Mouse (Mus musculus) left cerebral cortex, postnatal 10 days (tissue): ENCODE data around the gene Soga1. TPM values are rescaled to one million over a fixed set of nuclear protein-coding genes. Genes with fewer than 3 reads are reported as not detected.

Experiments used
- DNase-seq, 2 experiments: peaks; one replicate each; pipeline ENCODE4 v3.0.0; 2021 to 2022; ENCODE audit warnings: low spot score in 2 of 2, mixed read lengths in 1 of 2; ENCODE audit errors: extremely low spot score in 1 of 2
- intact Hi-C: fragments of 180-260 bp; cut with DNase I; formaldehyde crosslinking; loops from one replicate; pipeline ENCODE4 v1.15.1; 2025
- total RNA-seq, 2 experiments: library from RNA; stranded (reverse); gene quantifications; 2 replicates each; pipeline ENCODE4 v1.2.3; 2021

Soga1 gene
- total RNA-seq, 2 experiments from 2014 or later, result 61.2 to 61.4 TPM

- DNase-seq, result peak; percentile 71 to 77
- intact Hi-C loops, result no loop called here
Observed at GRCm38 (mm10) chr2:157049831-157050243, 29.2 kb downstream of the Soga1 start.

- intact Hi-C loops, result no loop called here
Observed at GRCm38 (mm10) chr2:157048395-157049181, 30.5 kb downstream of the Soga1 start.

GRCm38 (mm10) chr2:157046956-157047355, 32.1 kb downstream of the Soga1 start:
- intact Hi-C loops, result no loop called here

More at GRCm38 (mm10) chr2:157048395-157049181, 30.5 kb downstream of the Soga1 start:
- peak in 1 of 2 experiments; percentile 71 for DNase-seq

GRCm38 (mm10) chr2:157045932-157046331, 33.1 kb downstream of the Soga1 start:
- DNase-seq, result no peak
- intact Hi-C loops, result no loop called here

More at GRCm38 (mm10) chr2:157046956-157047355, 32.1 kb downstream of the Soga1 start:
- no peak for DNase-seq

- intact Hi-C loops, result loop anchor here (5.0 kb wide), 1 partner anchor 33 kb away; the partner anchor contains the start of gene Soga1
- DNase-seq, result no peak
Observed at GRCm38 (mm10) chr2:157043987-157044386, 35.1 kb downstream of the Soga1 start.

GRCm38 (mm10) chr2:157043556-157043955, 35.5 kb downstream of the Soga1 start:
- intact Hi-C loops, result loop anchor here (5.0 kb wide), 1 partner anchor 34 kb away; the partner anchor contains the start of gene Soga1
- no peak for DNase-seq

- DNase-seq, result no peak
- intact Hi-C loops, result loop anchor here (5.0 kb wide), 1 partner anchor 36 kb away; the partner anchor contains the start of gene Soga1
Observed at GRCm38 (mm10) chr2:157041421-157041820, 37.6 kb downstream of the Soga1 start.

GRCm38 (mm10) chr2:157040649-157041046, 38.4 kb downstream of the Soga1 start:
- intact Hi-C loops, result loop anchor here (5.0 kb wide), 1 partner anchor 37 kb away; the partner anchor contains the start of gene Soga1
- DNase-seq, result no peak

GRCm38 (mm10) chr2:157039900-157040648, 39.0 kb downstream of the Soga1 start:
- DNase-seq, result peak in 1 of 2 experiments; percentile 51
- intact Hi-C loops, result loop anchor here (5.0 kb wide), 1 partner anchor 37 kb away; the partner anchor contains the start of gene Soga1

- intact Hi-C loops, result no loop called here
Observed at GRCm38 (mm10) chr2:157037303-157037702, 41.8 kb downstream of the Soga1 start.

GRCm38 (mm10) chr2:157036400-157036799, 42.7 kb downstream of the Soga1 start:
- no peak for DNase-seq
- intact Hi-C loops, result no loop called here

More at GRCm38 (mm10) chr2:157037303-157037702, 41.8 kb downstream of the Soga1 start:
- no peak for DNase-seq

GRCm38 (mm10) chr2:157035371-157035770, 43.7 kb downstream of the Soga1 start:
- intact Hi-C loops, result no loop called here
- DNase-seq, result no peak

GRCm38 (mm10) chr2:157030804-157031203, 48.2 kb downstream of the Soga1 start:
- intact Hi-C loops, result no loop called here
- DNase-seq, result peak; percentile 77 to 92

- no peak for DNase-seq
- intact Hi-C loops, result no loop called here
Observed at GRCm38 (mm10) chr2:157028261-157028660, 50.8 kb downstream of the Soga1 start.

GRCm38 (mm10) chr2:157027106-157028008, 51.7 kb downstream of the Soga1 start:
- intact Hi-C loops, result no loop called here
- peak in 1 of 2 experiments; percentile 75 for DNase-seq

- no peak for DNase-seq
- intact Hi-C loops, result no loop called here
Observed at GRCm38 (mm10) chr2:157021156-157021555, 57.9 kb downstream of the Soga1 start.

- intact Hi-C loops, result no loop called here
- no peak for DNase-seq
Observed at GRCm38 (mm10) chr2:157019228-157019627, 59.8 kb downstream of the Soga1 start.

GRCm38 (mm10) chr2:157016529-157017270, 62.4 kb downstream of the Soga1 start:
- no peak for DNase-seq
- intact Hi-C loops, result no loop called here
